Mouse (Mus musculus): Measurements from ENCODE around the gene Nutm2. TPM values are rescaled to one million over a fixed set of nuclear protein-coding genes. Genes with fewer than 3 reads are reported as not detected.
"Not testable (repeated sequence)": the region's sequence is repeated elsewhere in the genome, so short reads cannot be mapped to it uniquely, and the experiment has no call there.

The Nutm2 gene
- total and polyA plus RNA-seq, 3 experiments: not detected

- H3K9me3 ChIP-seq (replicated peaks; ENCODE audit: low read length); H3K4me3 ChIP-seq (replicated peaks in 1 of 3; ENCODE audit: low read depth in 2 of 3, low read length in 2 of 3, poor library complexity in 1 of 3); dilution Hi-C loops (cut with MboI; ENCODE audit: extremely low pct_ligation_motif_present, extremely low pct_unique_long_range_greater_than_20kb, low sequenced_read_pairs); H3K27me3 ChIP-seq (replicated peaks); H3K79me2 ChIP-seq (replicated peaks; ENCODE audit: control insufficient read depth, extremely low read depth, insufficient read depth, poor library complexity, severe bottlenecking); in situ Hi-C loops (cut with MboI; ENCODE audit: low pct_ligation_motif_present, low pct_unique_long_range_greater_than_20kb, low sequenced_read_pairs); H3K4me1 ChIP-seq (ENCODE audit: control insufficient read depth in 1 of 2, insufficient read depth in 2 of 2); H3K36me3 ChIP-seq (replicated peaks in 1 of 2; ENCODE audit: control insufficient read depth in 1 of 2, insufficient read depth in 1 of 2, low read length in 1 of 2); H3K27ac ChIP-seq (ENCODE audit: insufficient read depth, low read depth); DNase-seq (ENCODE audit: extremely low read depth); H3K9ac ChIP-seq (ENCODE audit: insufficient read depth, low read depth); H3K4me2 ChIP-seq (ENCODE audit: insufficient read depth, low read depth, poor library complexity, severe bottlenecking): not testable (repeated sequence)
Observed at GRCm38 (mm10) chr13:50510470-50511343, 43.6 kb downstream of the Nutm2 start.

Other genes with a start within 250 kb of the Nutm2 start
- gene Gm906, start 217.0 kb upstream of the Nutm2 start, total RNA-seq (2012; rRNA removed): not detected in 2 replicates
- not detected in 2 replicates for gene Gm906, start 217.0 kb upstream of the Nutm2 start, total RNA-seq (2014; rRNA removed)
- not detected in 2 replicates for gene Gm906, start 217.0 kb upstream of the Nutm2 start, polyA plus RNA-seq (2012; ENCODE audit: insufficient read length, low read depth)
- 15.1 and 15.4 TPM in 2 replicates for gene Fbxw17, start 49.4 kb upstream of the Nutm2 start, total RNA-seq (2012; rRNA removed)
- gene Fbxw17, start 49.4 kb upstream of the Nutm2 start, total RNA-seq (2014; rRNA removed): 9.6 and 12.1 TPM in 2 replicates
- 15.4 and 16.5 TPM in 2 replicates for gene Fbxw17, start 49.4 kb upstream of the Nutm2 start, polyA plus RNA-seq (2012; ENCODE audit: insufficient read length, low read depth)
- gene Gm47429, start 23.4 kb upstream of the Nutm2 start, total RNA-seq (2012; rRNA removed): not detected in 2 replicates
- gene Gm47429, start 23.4 kb upstream of the Nutm2 start, total RNA-seq (2014; rRNA removed): not detected in 2 replicates
- not detected in 2 replicates for gene Gm47429, start 23.4 kb upstream of the Nutm2 start, polyA plus RNA-seq (2012; ENCODE audit: insufficient read length, low read depth)
- gene Gm904, start 175.9 kb downstream of the Nutm2 start, total RNA-seq (2012; rRNA removed): not detected in 2 replicates
- gene Gm904, start 175.9 kb downstream of the Nutm2 start, total RNA-seq (2014; rRNA removed): not detected in 2 replicates
- not detected in 2 replicates for gene Gm904, start 175.9 kb downstream of the Nutm2 start, polyA plus RNA-seq (2012; ENCODE audit: insufficient read length, low read depth)
- not detected in 2 replicates for gene Gm8765, start 231.0 kb downstream of the Nutm2 start, total RNA-seq (2012; rRNA removed)
- gene Gm8765, start 231.0 kb downstream of the Nutm2 start, total RNA-seq (2014; rRNA removed): not detected in 2 replicates
- not detected in 2 replicates for gene Gm8765, start 231.0 kb downstream of the Nutm2 start, polyA plus RNA-seq (2012; ENCODE audit: insufficient read length, low read depth)